Mouse (Mus musculus) myocyte (in vitro differentiated cells): ENCODE measurements around the gene Tmem236. TPM values are rescaled to one million over a fixed set of nuclear protein-coding genes. Genes with fewer than 3 reads are reported as not detected.

ENCODE experiments used
- H3K27me3 ChIP-seq: one replicate; pipeline ENCODE4 v1.6.1; 2011; ENCODE audit not compliant: control insufficient read depth, insufficient read depth, insufficient read length
- H3K36me3 ChIP-seq: one replicate; pipeline ENCODE4 v1.6.1; 2011; ENCODE audit not compliant: control insufficient read depth, insufficient read depth
- H3K4me2 ChIP-seq: one replicate; pipeline ENCODE4 v1.6.1; 2011; ENCODE audit warnings: low read depth, control low read depth
- H3K4me3 ChIP-seq: one replicate; pipeline ENCODE4 v1.5.1; 2011; ENCODE audit warnings: mild to moderate bottlenecking, control low read depth, moderate library complexity
- H3K79me2 ChIP-seq: one replicate; pipeline ENCODE4 v1.6.1; 2011; ENCODE audit not compliant: control insufficient read depth, insufficient read depth
- H3ac ChIP-seq: one replicate; pipeline ENCODE4 v1.6.1; 2011; ENCODE audit not compliant: control insufficient read depth, insufficient read length
- CEBPB ChIP-seq: IDR thresholded peaks from 2 replicates; pipeline ENCODE4 v1.6.1; 2011; ENCODE audit warnings: mild to moderate bottlenecking, moderate library complexity; ENCODE audit not compliant: poor library complexity, insufficient read depth, severe bottlenecking
- E2F4 ChIP-seq: IDR thresholded peaks from one replicate; pipeline ENCODE4 v1.6.1; 2011; ENCODE audit warnings: mild to moderate bottlenecking, control low read depth, moderate library complexity; ENCODE audit not compliant: insufficient read depth
- MAX ChIP-seq: IDR thresholded peaks from one replicate; pipeline ENCODE4 v1.6.1; 2011; ENCODE audit warnings: low read depth, mild to moderate bottlenecking, control low read depth
- MYOD1 ChIP-seq, 3 experiments: IDR thresholded peaks; one replicate each; pipeline ENCODE4 v1.6.1; 2011; ENCODE audit warnings: control low read depth in 2 of 3, low read depth in 2 of 3, mild to moderate bottlenecking in 2 of 3, moderate library complexity in 1 of 3; ENCODE audit not compliant: insufficient read length in 2 of 3, control insufficient read depth in 1 of 3
- MYOG ChIP-seq, 3 experiments: IDR thresholded peaks; one replicate each; pipeline ENCODE4 v1.6.1; 2011; ENCODE audit warnings: control low read depth in 2 of 3, low read depth in 2 of 3, mild to moderate bottlenecking in 2 of 3; ENCODE audit not compliant: insufficient read length in 2 of 3, control insufficient read depth in 1 of 3, insufficient read depth in 1 of 3
- POLR2A ChIP-seq: IDR thresholded peaks from one replicate; pipeline ENCODE4 v1.6.1; 2011; ENCODE audit warnings: low read depth, mild to moderate bottlenecking, control low read depth, moderate library complexity; ENCODE audit not compliant: insufficient read length
- POLR2AphosphoS2 ChIP-seq: IDR thresholded peaks from one replicate; pipeline ENCODE4 v1.6.1; 2011; ENCODE audit warnings: low read depth, control low read depth; ENCODE audit not compliant: insufficient read length
- REST ChIP-seq: IDR thresholded peaks from one replicate; pipeline ENCODE4 v1.6.1; 2011; ENCODE audit warnings: mild to moderate bottlenecking, control low read depth, moderate library complexity; ENCODE audit not compliant: insufficient read depth, insufficient read length
- SRF ChIP-seq: IDR thresholded peaks from one replicate; pipeline ENCODE4 v1.6.1; 2011; ENCODE audit warnings: low read depth; ENCODE audit not compliant: control insufficient read depth, insufficient read length
- TCF12 ChIP-seq: IDR thresholded peaks from one replicate; pipeline ENCODE4 v1.6.1; 2011; ENCODE audit warnings: mild to moderate bottlenecking, control low read depth; ENCODE audit not compliant: poor library complexity, insufficient read depth, severe bottlenecking
- TCF3 ChIP-seq: IDR thresholded peaks from one replicate; pipeline ENCODE4 v1.6.1; 2011; ENCODE audit warnings: low read depth, control low read depth; ENCODE audit not compliant: insufficient read length
- USF1 ChIP-seq: IDR thresholded peaks from one replicate; pipeline ENCODE4 v1.6.1; 2011; ENCODE audit warnings: low read depth, mild to moderate bottlenecking, control low read depth, moderate library complexity
- polyA plus RNA-seq: library from polyadenylated mRNA; unstranded; fragments of >200 nt; fragmentation: generic; extraction: Trizol; gene quantifications from one replicate; pipeline ENCODE4 v1.2.1, GENCODE M21; 2012; ENCODE audit warnings: missing spikeins

Gene Tmem236
- polyA plus RNA-seq, 1 experiment: 0.08 TPM

- Histone ChIP-seq H3K4me3 (no peak overlapping the region), H3K27me3 (no peaks in the 10 kb centered on the region), H3ac (no peak overlapping the region), H3K79me2 (no peaks in the 10 kb centered on the region), H3K4me2 (no peak overlapping the region), H3K36me3 (no peaks in the 10 kb centered on the region)
- TF ChIP-seq TCF12 (no peak), USF1 (no peak), CEBPB (no peak), POLR2AphosphoS2 (no peak), TCF3 (no peak), MYOD1 (IDR thresholded peaks at IDR 0.05; ENCODE audit: control insufficient read depth in 1 of 3, insufficient read length in 2 of 3, low read depth in 2 of 3) (no peak), MYOG (IDR thresholded peaks at IDR 0.05; ENCODE audit: control insufficient read depth in 1 of 3, insufficient read depth in 1 of 3, insufficient read length in 2 of 3, low read depth in 2 of 3) (no peak), SRF (no peak)
Observed at GRCm38 (mm10) chr2:14216653-14217052, 42.3 kb downstream of the Tmem236 start.

- TF ChIP-seq CEBPB: no peak
- TF ChIP-seq MAX: no peak
- no peak for TF ChIP-seq REST
- TF ChIP-seq TCF12: no peak
- TF ChIP-seq TCF3: no peak
- no peak for TF ChIP-seq E2F4
- no peak for TF ChIP-seq POLR2A
- no peak for TF ChIP-seq MYOG (IDR thresholded peaks at IDR 0.05; ENCODE audit: control insufficient read depth in 1 of 3, insufficient read depth in 1 of 3, insufficient read length in 2 of 3, low read depth in 2 of 3)
- TF ChIP-seq MYOD1 (IDR thresholded peaks at IDR 0.05; ENCODE audit: control insufficient read depth in 1 of 3, insufficient read length in 2 of 3, low read depth in 2 of 3): no peak
- no peak for TF ChIP-seq SRF
- TF ChIP-seq USF1: no peak
- no peak for TF ChIP-seq POLR2AphosphoS2
- no peaks in the 10 kb centered on the region for H3K79me2 ChIP-seq
- H3K36me3 ChIP-seq: no peaks in the 10 kb centered on the region
- no peak overlapping the region for H3K4me2 ChIP-seq
- H3ac ChIP-seq: no peak overlapping the region
- H3K27me3 ChIP-seq: no peaks in the 10 kb centered on the region
- no peak overlapping the region for H3K4me3 ChIP-seq
Observed at GRCm38 (mm10) chr2:14218126-14218525, 43.8 kb downstream of the Tmem236 start.

- H3ac ChIP-seq: no peak overlapping the region
- H3K4me3 ChIP-seq: no peak overlapping the region
- no peak for TF ChIP-seq MYOG (IDR thresholded peaks at IDR 0.05; ENCODE audit: control insufficient read depth in 1 of 3, insufficient read depth in 1 of 3, insufficient read length in 2 of 3, low read depth in 2 of 3)
- no peak for TF ChIP-seq MYOD1 (IDR thresholded peaks at IDR 0.05; ENCODE audit: control insufficient read depth in 1 of 3, insufficient read length in 2 of 3, low read depth in 2 of 3)
- no peak for TF ChIP-seq SRF
- TF ChIP-seq MAX: no peak
- TF ChIP-seq TCF12: no peak
- no peak for TF ChIP-seq REST
- no peak for TF ChIP-seq POLR2A
- no peak for TF ChIP-seq TCF3
- TF ChIP-seq POLR2AphosphoS2: no peak
- TF ChIP-seq USF1: no peak
- no peak for TF ChIP-seq CEBPB
- TF ChIP-seq E2F4: no peak
- no peaks in the 10 kb centered on the region for H3K27me3 ChIP-seq
- H3K36me3 ChIP-seq: no peaks in the 10 kb centered on the region
- H3K4me2 ChIP-seq: no peak overlapping the region
- H3K79me2 ChIP-seq: no peaks in the 10 kb centered on the region
Observed at GRCm38 (mm10) chr2:14224387-14224786, 50.1 kb downstream of the Tmem236 start.

- H3K36me3 ChIP-seq: no peaks in the 10 kb centered on the region
- H3K79me2 ChIP-seq: no peaks in the 10 kb centered on the region
- no peak overlapping the region for H3ac ChIP-seq
- TF ChIP-seq CEBPB (no peak), TCF3 (no peak), MAX (no peak), REST (no peak)
- H3K4me3 ChIP-seq: no peak overlapping the region
- no peaks in the 10 kb centered on the region for H3K27me3 ChIP-seq
- H3K4me2 ChIP-seq: no peak overlapping the region
Observed at GRCm38 (mm10) chr2:14228495-14228894, 54.2 kb downstream of the Tmem236 start.

- Histone ChIP-seq H3K27me3 (no peaks in the 10 kb centered on the region), H3K4me3 (no peak within 1 kb of the TSS), H3K79me2 (no peaks in the 10 kb centered on the region), H3K36me3 (no peaks in the 10 kb centered on the region), H3ac (no peak within 1 kb of the TSS), H3K4me2 (no peak within 1 kb of the TSS)
- TF ChIP-seq MAX: no peak
- no peak for TF ChIP-seq E2F4
- no peak for TF ChIP-seq USF1
- no peak for TF ChIP-seq TCF3
- no peak for TF ChIP-seq POLR2A
- no peak for TF ChIP-seq CEBPB
- TF ChIP-seq MYOD1 (IDR thresholded peaks at IDR 0.05; ENCODE audit: control insufficient read depth in 1 of 3, insufficient read length in 2 of 3, low read depth in 2 of 3): no peak
- no peak for TF ChIP-seq POLR2AphosphoS2
- no peak for TF ChIP-seq MYOG (IDR thresholded peaks at IDR 0.05; ENCODE audit: control insufficient read depth in 1 of 3, insufficient read depth in 1 of 3, insufficient read length in 2 of 3, low read depth in 2 of 3)
- no peak for TF ChIP-seq SRF
- TF ChIP-seq REST: no peak
- no peak for TF ChIP-seq TCF12
Observed at GRCm38 (mm10) chr2:14229149-14229548, 54.8 kb downstream of the Tmem236 start, which contains the start of gene Mrc1. TSS of gene Mrc1 (plus strand) at chr2:14229392.
